Mouse (Mus musculus): Measurements from ENCODE around the gene Sfxn5. TPM values are rescaled to one million over a fixed set of nuclear protein-coding genes. Genes with fewer than 3 reads are reported as not detected.

Gene Sfxn5
- polyA plus RNA-seq, 1 experiment: 1.2 TPM

GRCm38 (mm10) chr6:85218251-85218650 lies 115.0 kb downstream of the Sfxn5 start:
- 79% methylated on average over 4 of the region's 4 CpGs for WGBS
- no peak for DNase-seq (ENCODE audit: low read depth, low spot score)

- 60% methylated on average over 1 of the region's 1 CpGs for whole genome bisulfite sequencing
- no peak for DNase-seq (ENCODE audit: low read depth, low spot score)
Observed at GRCm38 (mm10) chr6:85210686-85211085, 122.5 kb downstream of the Sfxn5 start.

GRCm38 (mm10) chr6:85209226-85209967 lies 123.8 kb downstream of the Sfxn5 start:
- DNase-seq (ENCODE audit: low read depth, low spot score): no peak

DNA sequence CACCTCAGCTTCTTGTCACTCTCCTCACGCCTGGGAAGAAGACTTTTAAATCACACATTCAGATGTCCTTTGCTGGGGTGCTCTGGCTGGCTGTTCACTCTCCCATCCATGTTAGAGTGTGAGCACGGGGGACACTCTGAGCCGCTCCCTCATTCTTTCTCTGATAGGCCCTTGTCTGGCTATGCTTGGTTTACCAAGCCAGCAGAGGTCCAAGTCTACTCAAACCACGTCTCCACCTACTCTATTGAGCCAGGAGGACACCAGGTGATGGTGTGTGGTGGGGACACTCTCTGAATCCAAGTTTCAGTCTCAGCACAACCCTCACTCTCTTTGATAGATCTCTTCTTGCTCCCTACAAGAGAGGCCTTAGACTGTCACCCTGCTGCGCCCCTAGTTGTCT lies 125.9 kb downstream of the Sfxn5 start:
- no peak for DNase-seq (ENCODE audit: low read depth, low spot score)
- WGBS: 65% methylated on average over 5 of the region's 5 CpGs

More at GRCm38 (mm10) chr6:85209226-85209967, 123.8 kb downstream of the Sfxn5 start:
- 75% methylated on average over 9 of the region's 9 CpGs for WGBS

DNA sequence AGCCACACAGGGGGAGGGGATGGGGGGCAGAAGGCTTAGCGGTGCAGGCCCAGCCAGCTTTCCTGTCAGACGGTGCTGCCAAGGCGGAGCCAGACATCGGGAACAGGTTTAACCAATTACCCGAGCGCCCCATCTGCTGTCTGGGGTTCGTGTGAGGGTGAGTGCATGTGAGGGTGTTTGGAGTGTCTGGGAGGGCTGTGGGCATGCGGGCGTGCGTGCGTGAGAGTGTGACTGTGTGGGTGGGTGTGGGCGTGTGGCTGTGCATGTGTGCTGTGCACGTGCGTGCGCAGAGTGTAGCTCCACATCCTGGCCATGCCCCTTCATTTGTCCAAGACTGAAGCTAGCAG lies 126.3 kb downstream of the Sfxn5 start:
- DNase-seq (ENCODE audit: low read depth, low spot score): no peak
- 28% methylated on average over 15 of the region's 15 CpGs for WGBS

DNA sequence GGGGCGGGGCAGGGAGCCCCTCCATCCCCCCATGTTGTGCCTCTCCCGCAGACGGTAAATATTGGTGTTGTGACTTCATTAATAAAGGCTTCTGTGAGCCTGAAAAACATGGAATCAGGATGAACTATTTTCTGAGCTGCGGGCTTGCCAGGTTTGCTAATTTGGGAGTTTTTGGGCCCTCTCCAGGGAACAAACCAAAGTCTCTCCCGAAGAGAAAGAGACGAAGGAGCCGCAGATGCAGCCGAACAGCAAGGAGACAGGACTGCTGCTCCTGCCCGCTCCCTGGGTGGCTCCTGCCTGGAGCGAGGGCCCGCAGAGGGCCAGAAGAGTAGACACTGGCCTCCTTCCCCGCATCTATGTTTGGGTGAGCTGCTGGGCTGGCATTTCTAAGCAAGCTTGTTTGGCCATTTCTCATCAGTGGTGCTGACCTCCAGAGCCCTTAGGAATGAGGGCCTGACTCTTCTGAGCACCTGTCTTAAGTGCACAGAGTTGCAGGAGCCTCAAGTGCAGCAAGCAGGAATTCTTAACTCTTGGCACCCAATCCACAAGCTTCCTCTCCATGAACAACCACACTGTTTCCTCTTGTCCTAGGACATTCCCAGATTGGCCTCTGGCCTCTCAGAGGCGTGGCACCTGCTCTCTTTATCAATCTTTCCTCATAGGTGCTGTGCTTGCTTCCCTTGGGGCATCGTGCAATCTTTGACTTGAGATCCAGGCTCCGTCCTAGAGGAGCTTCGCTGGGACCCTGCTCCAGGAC lies 126.9 kb downstream of the Sfxn5 start:
- WGBS: 57% methylated on average over 16 of the region's 16 CpGs
- no peak for DNase-seq (ENCODE audit: low read depth, low spot score)

DNA sequence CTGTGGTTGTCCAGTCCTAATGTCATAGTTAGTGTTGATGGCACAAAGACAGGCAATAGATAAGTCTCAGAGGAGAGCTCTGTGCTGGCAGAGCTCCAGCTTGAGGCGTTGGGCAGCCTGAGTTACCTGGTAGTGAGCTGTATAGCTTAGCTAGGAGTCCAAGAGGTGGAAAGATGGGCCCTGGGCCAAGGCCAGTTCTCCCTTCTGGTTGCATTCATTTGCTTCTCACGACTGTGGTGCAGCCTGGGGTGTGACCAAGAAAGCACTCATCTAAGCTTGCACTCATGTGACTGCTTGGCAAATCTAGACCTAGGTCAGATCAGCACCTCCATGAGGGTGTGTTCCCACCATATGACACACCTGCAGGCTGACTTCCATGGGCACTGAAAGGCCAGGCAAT lies 135.3 kb downstream of the Sfxn5 start:
- DNase-seq (ENCODE audit: low read depth, low spot score): no peak
- WGBS: 22% methylated on average over 2 of the region's 2 CpGs

DNA sequence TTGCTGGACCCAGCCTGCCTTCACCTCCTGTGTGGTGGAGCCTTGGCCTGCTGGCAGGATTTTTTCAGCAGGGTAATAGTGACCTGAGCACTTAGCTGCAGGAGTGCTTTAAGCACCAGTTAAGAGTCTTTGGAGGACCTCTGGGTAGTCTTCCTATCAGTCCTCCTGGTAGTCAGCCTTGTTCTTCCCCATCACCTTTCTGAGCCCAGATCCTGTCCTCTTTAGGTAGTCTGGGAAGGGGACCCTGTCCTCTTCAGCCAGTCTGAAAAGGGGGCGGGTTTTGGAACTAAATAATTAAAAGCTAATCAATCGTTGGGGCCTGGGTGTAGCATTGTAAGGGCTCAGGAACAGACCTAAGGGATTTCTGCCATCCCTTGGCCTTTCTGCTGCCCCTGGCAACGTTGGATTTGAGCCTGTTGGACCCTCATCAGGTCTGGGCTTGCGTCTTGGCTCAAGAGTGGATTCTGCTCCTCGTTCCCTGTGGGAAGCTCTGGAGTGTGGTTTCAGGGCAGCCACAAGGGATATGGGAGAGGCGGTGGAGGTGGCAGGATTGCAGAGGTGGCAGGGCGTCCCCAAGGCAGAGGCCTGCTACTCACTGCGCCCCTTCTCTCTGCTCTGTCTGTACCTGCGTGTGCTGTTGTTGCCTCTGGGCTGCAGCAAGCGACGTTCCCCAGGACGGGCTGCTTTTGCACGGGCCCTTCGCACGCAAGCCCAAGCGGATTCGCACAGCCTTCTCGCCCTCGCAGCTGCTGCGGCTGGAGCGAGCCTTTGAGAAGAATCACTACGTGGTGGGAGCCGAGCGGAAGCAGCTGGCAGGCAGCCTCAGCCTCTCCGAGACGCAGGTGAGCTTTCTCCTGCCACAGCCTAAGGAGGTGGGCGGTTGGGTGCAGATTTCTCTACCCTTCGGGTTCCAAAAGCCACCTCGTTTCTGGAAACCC lies 139.6 kb downstream of the Sfxn5 start:
- WGBS: 17% methylated on average over 29 of the region's 29 CpGs
- no peak for DNase-seq (ENCODE audit: low read depth, low spot score)

DNA sequence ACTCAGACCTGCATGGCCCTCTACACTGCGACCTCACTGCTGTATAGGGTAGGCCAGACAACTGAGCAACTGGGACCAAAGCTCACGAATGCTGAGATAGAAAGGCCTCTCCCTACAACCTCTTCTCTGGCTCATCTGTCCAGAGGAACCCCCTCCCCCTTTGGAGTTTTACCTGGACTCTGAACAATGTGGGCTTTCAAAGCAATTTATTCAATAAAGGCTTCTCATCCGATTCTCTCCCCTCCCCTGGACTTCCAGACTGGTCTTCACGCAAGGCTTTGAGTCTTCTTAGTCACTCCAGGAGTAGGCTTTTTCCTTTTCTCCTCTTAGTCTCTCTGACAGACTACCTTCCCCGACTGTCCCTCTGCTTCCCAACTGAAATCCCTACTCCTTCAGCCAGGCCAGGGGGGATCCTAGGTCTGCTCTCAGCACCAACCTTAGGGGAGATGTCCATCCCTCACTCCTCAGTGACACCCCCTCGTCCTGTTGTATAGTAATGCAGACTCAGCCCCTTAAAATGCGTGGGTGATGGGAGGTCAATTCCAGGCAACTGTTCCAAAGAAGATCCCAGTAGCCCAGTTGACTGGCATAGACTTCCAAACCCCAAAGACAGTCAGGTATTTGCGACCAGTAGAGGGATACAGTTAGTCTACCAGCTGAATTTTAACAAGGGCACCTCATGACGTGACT lies 141.3 kb downstream of the Sfxn5 start:
- 38% methylated on average over 9 of the region's 9 CpGs for WGBS
- no peak for DNase-seq (ENCODE audit: low read depth, low spot score)

GRCm38 (mm10) chr6:85190671-85191070 lies 142.6 kb downstream of the Sfxn5 start:
- WGBS: 8% methylated on average over 13 of the region's 13 CpGs
- DNase-seq (ENCODE audit: low read depth, low spot score): no peak

DNA sequence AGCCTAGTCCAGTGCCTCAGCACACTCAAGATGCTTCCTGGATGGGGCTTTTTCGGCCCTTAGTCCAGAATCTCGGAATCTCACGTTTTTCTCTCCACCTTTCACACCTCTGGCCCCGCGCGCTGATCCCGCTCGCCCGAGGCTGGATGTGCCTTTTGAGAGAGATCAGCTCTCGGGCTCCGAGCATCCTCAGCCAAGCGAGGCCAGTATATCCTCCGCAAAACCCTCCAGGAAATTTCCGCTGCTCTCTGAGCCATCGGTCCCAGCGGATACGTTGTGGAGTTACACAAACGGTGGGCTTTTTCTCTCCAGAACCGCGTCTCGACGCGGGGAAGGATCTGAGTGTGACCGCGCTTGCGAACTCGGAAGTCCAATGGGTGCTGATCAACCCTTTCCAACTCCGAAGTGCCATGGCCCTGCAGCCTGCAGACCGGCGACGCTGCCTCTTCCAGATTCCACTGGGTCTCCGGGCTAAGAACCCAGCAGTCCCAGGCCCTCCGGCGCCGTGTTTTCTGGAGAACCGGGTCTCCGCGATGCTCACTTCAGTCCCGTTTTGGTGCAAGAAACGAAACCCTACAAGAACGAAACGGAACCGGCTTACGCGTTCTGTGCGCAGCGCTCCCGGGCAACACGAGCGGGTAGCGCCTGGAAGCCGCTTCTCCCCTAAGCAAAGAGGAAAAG lies 143.2 kb downstream of the Sfxn5 start:
- WGBS: 2% methylated on average over 52 of the region's 52 CpGs
- no peak for DNase-seq (ENCODE audit: low read depth, low spot score)

- DNase-seq (ENCODE audit: low read depth, low spot score): no peak
Observed at GRCm38 (mm10) chr6:85189361-85189760, 143.9 kb downstream of the Sfxn5 start.

GRCm38 (mm10) chr6:85188256-85189110 lies 144.7 kb downstream of the Sfxn5 start:
- WGBS: 5% methylated on average over 39 of the region's 39 CpGs

More at GRCm38 (mm10) chr6:85189361-85189760, 143.9 kb downstream of the Sfxn5 start:
- WGBS: 13% methylated on average over 14 of the region's 14 CpGs

DNA sequence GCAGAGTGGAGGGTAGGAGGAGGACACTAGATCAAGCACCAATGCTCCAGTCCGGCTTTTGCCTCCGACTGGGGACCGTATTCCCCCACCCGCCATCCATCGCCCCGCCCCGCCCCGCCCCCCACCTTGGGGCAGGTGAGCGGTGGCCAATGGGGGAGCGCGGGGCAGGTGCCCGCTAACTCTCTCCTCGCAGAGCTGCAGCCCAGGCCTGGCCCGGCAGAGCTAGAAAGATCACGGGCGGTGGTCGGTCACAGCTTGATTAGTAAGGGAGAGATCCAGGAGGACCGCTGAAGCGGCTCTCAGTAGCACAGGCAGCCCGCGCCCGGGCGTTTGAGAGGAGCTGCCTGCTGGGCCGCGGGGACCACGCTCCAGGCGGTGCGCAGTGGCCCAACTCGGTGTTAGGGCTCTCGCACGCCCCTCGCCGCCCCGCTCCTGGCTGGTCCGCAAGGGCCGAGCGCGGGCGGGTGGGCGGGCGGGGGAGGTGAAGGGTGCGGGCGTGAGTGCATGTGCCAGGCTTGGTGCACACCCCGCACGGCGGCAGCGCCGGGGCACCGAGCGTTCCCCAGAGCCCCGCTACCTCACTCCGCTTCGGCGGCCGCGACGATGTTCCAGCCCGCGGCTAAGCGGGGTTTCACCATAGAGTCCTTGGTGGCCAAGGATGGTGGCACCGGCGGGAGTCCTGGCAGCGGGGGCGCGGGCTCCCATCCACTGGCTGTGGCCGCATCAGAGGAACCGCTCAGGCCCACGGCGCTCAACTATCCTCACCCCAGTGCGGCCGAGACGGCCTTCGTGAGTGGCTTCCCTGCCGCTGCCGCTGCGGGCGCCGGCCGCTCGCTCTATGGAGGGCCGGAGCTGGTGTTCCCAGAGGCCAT lies 145.6 kb downstream of the Sfxn5 start, which contains the start of gene Emx1:
Gene Emx1 (plus strand): TSS at position 99 of the 872 bp plus-strand sequence.
- WGBS: 1% methylated on average over 81 of the region's 81 CpGs
- no peak for DNase-seq (ENCODE audit: low read depth, low spot score)

More at GRCm38 (mm10) chr6:85188256-85189110, 144.7 kb downstream of the Sfxn5 start:
- no peak for DNase-seq (ENCODE audit: low read depth, low spot score)

GRCm38 (mm10) chr6:85186744-85187059 lies 146.5 kb downstream of the Sfxn5 start:
- 3% methylated on average over 15 of the region's 15 CpGs for WGBS

DNA sequence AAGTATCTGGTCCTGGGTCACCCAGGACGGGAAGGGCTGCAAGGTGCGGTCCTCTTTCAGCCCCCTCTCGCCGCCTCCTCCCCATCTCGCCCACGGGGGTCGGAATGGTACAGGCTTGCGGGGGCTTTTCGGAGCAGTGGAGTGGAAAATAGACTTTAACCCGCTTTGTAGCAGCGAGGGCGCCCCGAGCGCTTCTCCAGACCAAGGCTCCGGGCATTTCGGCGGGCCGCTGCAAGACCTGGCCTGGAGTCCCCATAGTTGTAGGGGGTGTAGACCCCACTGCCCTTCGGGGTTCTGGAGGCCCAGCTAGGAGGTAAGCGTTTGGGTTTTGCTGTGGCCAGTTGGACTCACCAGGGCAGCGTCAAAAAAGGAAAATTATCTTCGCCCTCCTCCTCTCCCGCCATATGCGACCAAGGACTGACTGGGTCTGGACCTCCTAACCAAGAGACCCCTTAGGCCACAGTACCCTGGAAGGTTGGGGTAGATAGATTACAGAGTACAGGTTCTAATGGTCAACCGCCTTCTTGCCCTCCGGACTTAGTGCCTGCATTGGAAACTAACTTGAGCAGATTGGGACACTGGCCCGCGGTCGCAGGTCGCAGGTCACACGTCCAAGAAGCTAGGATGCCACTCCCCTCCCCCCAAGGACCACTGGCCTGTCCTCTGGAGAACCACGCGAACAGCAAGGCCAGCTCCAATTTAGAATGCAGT lies 147.0 kb downstream of the Sfxn5 start:
- WGBS: 5% methylated on average over 33 of the region's 33 CpGs
- DNase-seq (ENCODE audit: low read depth, low spot score): no peak

More at GRCm38 (mm10) chr6:85186744-85187059, 146.5 kb downstream of the Sfxn5 start:
- DNase-seq (ENCODE audit: low read depth, low spot score): no peak

Data from large intestine, adult 2 months (tissue).